Mouse (Mus musculus): ENCODE results near the gene Ubald1. TPM values are rescaled to one million over a fixed set of nuclear protein-coding genes. Genes with fewer than 3 reads are reported as not detected.

Gene Ubald1
- total RNA-seq, 2 experiments from 2014 or later, result 18.3 to 39.6 TPM

GRCm38 (mm10) chr16:4829271-4829900 is 50.7 kb downstream of the Ubald1 start:
- no peak for ATAC-seq (replicated peaks; ENCODE audit: low FRiP score, poor library complexity, severe bottlenecking)

DNA sequence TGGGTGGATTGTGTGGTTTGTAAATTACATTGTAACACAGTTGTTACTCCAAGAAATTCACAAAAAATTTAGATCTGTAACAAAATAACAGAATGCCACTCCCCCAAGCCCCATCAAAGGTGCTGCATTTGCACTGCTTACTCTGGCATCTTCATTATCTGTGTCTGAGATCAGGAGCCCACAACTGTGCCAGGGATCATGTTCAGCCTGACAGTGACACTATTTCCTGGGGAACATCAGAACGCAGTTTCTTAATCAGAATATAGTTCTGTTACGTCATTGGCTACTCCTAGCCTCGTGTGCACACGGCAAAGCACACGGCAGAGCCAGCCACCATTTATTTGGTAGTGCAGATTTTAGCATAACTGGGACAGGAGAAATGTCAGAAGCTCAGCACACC is 52.5 kb downstream of the Ubald1 start:
- ATAC-seq (replicated peaks; ENCODE audit: low FRiP score, poor library complexity, severe bottlenecking), result no peak

Other genes starting within 250 kb of the Ubald1 start
- not detected in 2 replicates for gene Vasn, start 240.4 kb downstream of the Ubald1 start, total RNA-seq (2015; ENCODE audit: low replicate concordance)
- not detected in 2 replicates for gene Vasn, start 240.4 kb downstream of the Ubald1 start, total RNA-seq (2017; ENCODE audit: low replicate concordance)
- gene Dnaja3, start 240.3 kb downstream of the Ubald1 start, total RNA-seq (2015; ENCODE audit: low replicate concordance), result 4.8 and 6.9 TPM in 2 replicates
- 9.5 and 10.9 TPM in 2 replicates for gene Dnaja3, start 240.3 kb downstream of the Ubald1 start, total RNA-seq (2017; ENCODE audit: low replicate concordance)
- gene Coro7, start 200.5 kb downstream of the Ubald1 start, total RNA-seq (2015; ENCODE audit: low replicate concordance), result 14.6 and 24.2 TPM in 2 replicates
- 5.3 and 9.6 TPM in 2 replicates for gene Coro7, start 200.5 kb downstream of the Ubald1 start, total RNA-seq (2017; ENCODE audit: low replicate concordance)
- 4.6 and 14.4 TPM in 2 replicates for gene Nmral1, start 161.0 kb downstream of the Ubald1 start, total RNA-seq (2015; ENCODE audit: low replicate concordance)
- 10.6 and 16.4 TPM in 2 replicates for gene Nmral1, start 161.0 kb downstream of the Ubald1 start, total RNA-seq (2017; ENCODE audit: low replicate concordance)
- gene Hmox2, start 154.0 kb downstream of the Ubald1 start, total RNA-seq (2015; ENCODE audit: low replicate concordance), result 13.3 and 22.6 TPM in 2 replicates
- gene Hmox2, start 154.0 kb downstream of the Ubald1 start, total RNA-seq (2017; ENCODE audit: low replicate concordance), result 15.4 and 18.8 TPM in 2 replicates
- 2.5 and 4.0 TPM in 2 replicates for gene Cdip1, start 90.0 kb downstream of the Ubald1 start, total RNA-seq (2015; ENCODE audit: low replicate concordance)
- gene Cdip1, start 90.0 kb downstream of the Ubald1 start, total RNA-seq (2017; ENCODE audit: low replicate concordance), result 2.1 and 3.2 TPM in 2 replicates
- not detected in 2 replicates for gene 4930562C15Rik, start 44.9 kb downstream of the Ubald1 start, total RNA-seq (2015; ENCODE audit: low replicate concordance)
- 0.42 TPM in 1 of 2 replicates, not detected in the other for gene 4930562C15Rik, start 44.9 kb downstream of the Ubald1 start, total RNA-seq (2017; ENCODE audit: low replicate concordance)
- 5.9 and 6.5 TPM in 2 replicates for gene Mgrn1, start 5.9 kb upstream of the Ubald1 start, total RNA-seq (2015; ENCODE audit: low replicate concordance)
- gene Mgrn1, start 5.9 kb upstream of the Ubald1 start, total RNA-seq (2017; ENCODE audit: low replicate concordance), result 2.0 and 3.3 TPM in 2 replicates
- 5.0 and 6.9 TPM in 2 replicates for gene Nudt16l1, start 58.4 kb upstream of the Ubald1 start, total RNA-seq (2015; ENCODE audit: low replicate concordance)
- 0.51 and 2.2 TPM in 2 replicates for gene Nudt16l1, start 58.4 kb upstream of the Ubald1 start, total RNA-seq (2017; ENCODE audit: low replicate concordance)
- 14.4 and 17.3 TPM in 2 replicates for gene Anks3, start 83.9 kb upstream of the Ubald1 start, total RNA-seq (2015; ENCODE audit: low replicate concordance)
- gene Anks3, start 83.9 kb upstream of the Ubald1 start, total RNA-seq (2017; ENCODE audit: low replicate concordance), result 16.4 and 25.0 TPM in 2 replicates
- gene Sept12, start 117.5 kb upstream of the Ubald1 start, total RNA-seq (2015; ENCODE audit: low replicate concordance), result not detected in 2 replicates
- not detected in 2 replicates for gene Sept12, start 117.5 kb upstream of the Ubald1 start, total RNA-seq (2017; ENCODE audit: low replicate concordance)
- gene Smim22, start 127.0 kb upstream of the Ubald1 start, total RNA-seq (2015; ENCODE audit: low replicate concordance), result not detected in 2 replicates
- not detected in 2 replicates for gene Smim22, start 127.0 kb upstream of the Ubald1 start, total RNA-seq (2017; ENCODE audit: low replicate concordance)
- 35.3 and 39.2 TPM in 2 replicates for gene Rogdi, start 133.2 kb upstream of the Ubald1 start, total RNA-seq (2015; ENCODE audit: low replicate concordance)
- 6.8 and 9.5 TPM in 2 replicates for gene Rogdi, start 133.2 kb upstream of the Ubald1 start, total RNA-seq (2017; ENCODE audit: low replicate concordance)
- gene Glyr1, start 169.5 kb upstream of the Ubald1 start, total RNA-seq (2015; ENCODE audit: low replicate concordance), result 29.0 and 43.9 TPM in 2 replicates
- 42.1 and 57.2 TPM in 2 replicates for gene Glyr1, start 169.5 kb upstream of the Ubald1 start, total RNA-seq (2017; ENCODE audit: low replicate concordance)
- 16.1 and 19.6 TPM in 2 replicates for gene Ubn1, start 169.7 kb upstream of the Ubald1 start, total RNA-seq (2015; ENCODE audit: low replicate concordance)
- 23.6 and 31.4 TPM in 2 replicates for gene Ubn1, start 169.7 kb upstream of the Ubald1 start, total RNA-seq (2017; ENCODE audit: low replicate concordance)

All from erythroblast, adult 5-6 weeks (primary cell).